Mouse (Mus musculus) thymus, postnatal 0 days (tissue): ENCODE measurements around the gene Saal1. TPM values are rescaled to one million over a fixed set of nuclear protein-coding genes. Genes with fewer than 3 reads are reported as not detected.

Experiments used
- polyA plus RNA-seq: library from polyadenylated mRNA; unstranded; fragments of >200 nt; fragmentation: Nextera tagmentation; extraction: Ambion mirVana; gene quantifications from 2 replicates; pipeline ENCODE4 v1.2.1, GENCODE M21; 2015

Saal1 gene
- polyA plus RNA-seq, 1 experiment from 2014 or later = 27.1 TPM

Other genes with a start within 250 kb of the Saal1 start
- gene Sergef, start 70.9 kb downstream of the Saal1 start, polyA plus RNA-seq = 11.0 and 11.1 TPM in 2 replicates
- gene Tph1, start 38.1 kb downstream of the Saal1 start, polyA plus RNA-seq = 3.5 and 4.2 TPM in 2 replicates
- gene Saa3, start 5.0 kb upstream of the Saal1 start, polyA plus RNA-seq = 15.1 and 17.9 TPM in 2 replicates
- 0.08 and 0.18 TPM in 2 replicates for gene Saa4, start 21.9 kb upstream of the Saal1 start, polyA plus RNA-seq
- 6.2 and 6.3 TPM in 2 replicates for gene Saa1, start 32.3 kb upstream of the Saal1 start, polyA plus RNA-seq
- 2.7 and 2.8 TPM in 2 replicates for gene Saa2, start 41.1 kb upstream of the Saal1 start, polyA plus RNA-seq
- gene Hps5, start 85.4 kb upstream of the Saal1 start, polyA plus RNA-seq = 15.1 and 16.8 TPM in 2 replicates
- 54.3 and 56.6 TPM in 2 replicates for gene Gtf2h1, start 85.4 kb upstream of the Saal1 start, polyA plus RNA-seq
- gene Ldha, start 130.8 kb upstream of the Saal1 start, polyA plus RNA-seq = 1,216 and 1,339 TPM in 2 replicates
- gene Ldhc, start 150.5 kb upstream of the Saal1 start, polyA plus RNA-seq = not detected in 2 replicates
- 145 and 152 TPM in 2 replicates for gene Tsg101, start 209.3 kb upstream of the Saal1 start, polyA plus RNA-seq
- gene Uevld, start 247.8 kb upstream of the Saal1 start, polyA plus RNA-seq = 6.1 and 6.4 TPM in 2 replicates